In genomic region chr6:30292579-30292978, GRCm38 (mm10) we compare ENCODE assay signal across 16 mouse cellular contexts. TPM values are rescaled to one million over a fixed set of nuclear protein-coding genes. Genes with fewer than 3 reads are reported as not detected.
A peak's percentile ranks its signal among the peaks of the same experiment; 100 is the strongest.
DNase-seq lines count a peak whose midpoint lies in the region; ATAC-seq and TF ChIP-seq lines count a peak whose summit lies in the region.
"Had no signal": no experiment of that assay in that cellular context is flagged by ENCODE, and none has a peak within 500 bp of the region (broad histone marks: within the 10 kb centered on the region; RNA-seq: fewer than 3 reads in every experiment).

No protein-coding gene starts in this region.

- H3K27me3 ChIP-seq in liver, embryonic 14.5 days (ENCODE audit: control insufficient read depth, insufficient read depth, low read length): no peaks in the 10 kb centered on the region
- no peaks in the 10 kb centered on the region for H3K27me3 ChIP-seq in midbrain, embryonic 14.5 days (ENCODE audit: control insufficient read depth, insufficient read depth, low read length)
- H3K27me3 ChIP-seq: embryonic facial prominence, embryonic 15.5 days; forebrain, embryonic 12.5 days; heart, embryonic 12.5 days had no signal

- intact Hi-C loops in gastrocnemius, adult 2 months (cut with DNase I): no loop called here

- no peak overlapping the region for H3K4me2 ChIP-seq in liver, embryonic 14.5 days (ENCODE audit: low read depth)
- no peak overlapping the region for H3K4me2 ChIP-seq in midbrain, embryonic 14.5 days (ENCODE audit: low read length)
- H3K4me2 ChIP-seq: embryonic facial prominence, embryonic 15.5 days; forebrain, embryonic 12.5 days; heart, embryonic 12.5 days had no signal

- no peak for DNase-seq in gastrocnemius, adult 2 months
- DNase-seq in gastrocnemius, postnatal 10 days: no peak
- DNase-seq in liver, embryonic 14.5 days (ENCODE audit: low read depth in 3 of 3, low spot score in 3 of 3): no peak
- no peak for DNase-seq in midbrain, embryonic 14.5 days
- DNase-seq in adipocyte (ENCODE audit: low spot score): no peak
- DNase-seq: adrenal gland, postnatal 14 days; embryo, embryonic 11 days; gastrocnemius, postnatal 25 days had no signal

- no peak for TF ChIP-seq EP300 in liver, embryonic 14.5 days (IDR thresholded peaks at IDR 0.05; ENCODE audit: low read depth)

- H3K9ac ChIP-seq in liver, embryonic 14.5 days (replicated peaks): no peak overlapping the region
- no peak overlapping the region for H3K9ac ChIP-seq in midbrain, embryonic 14.5 days (replicated peaks; ENCODE audit: low read length)
- H3K9ac ChIP-seq: embryonic facial prominence, embryonic 15.5 days; forebrain, embryonic 12.5 days; heart, embryonic 12.5 days had no signal

- H3K27ac ChIP-seq in gastrocnemius, adult 2 months: peak overlapping the region; percentile 24
- H3K27ac ChIP-seq in liver, embryonic 14.5 days: no peak overlapping the region
- H3K27ac ChIP-seq in midbrain, embryonic 14.5 days (replicated peaks; ENCODE audit: low read depth, low read length): no peak overlapping the region
- H3K27ac ChIP-seq: embryonic facial prominence, embryonic 15.5 days; forebrain, embryonic 12.5 days; hindbrain, embryonic 10.5 days had no signal

- H3K9me3 ChIP-seq in liver, embryonic 14.5 days (ENCODE audit: control insufficient read depth, low read length): no peaks in the 10 kb centered on the region
- no peaks in the 10 kb centered on the region for H3K9me3 ChIP-seq in midbrain, embryonic 14.5 days (ENCODE audit: control insufficient read depth, low read length)
- H3K9me3 ChIP-seq: embryonic facial prominence, embryonic 15.5 days; forebrain, embryonic 12.5 days; heart, embryonic 12.5 days; hindbrain, embryonic 10.5 days had no signal

- peaks cover 29% of the 10 kb centered on the region for H3K36me3 ChIP-seq in liver, embryonic 14.5 days (replicated peaks; ENCODE audit: control insufficient read depth, insufficient read depth, low read depth)
- H3K36me3 ChIP-seq in midbrain, embryonic 14.5 days (ENCODE audit: control insufficient read depth, insufficient read depth, low read length): peaks cover 35% of the 10 kb centered on the region

- no peak for TF ChIP-seq CTCF in gastrocnemius, adult 2 months (IDR thresholded peaks at IDR 0.05)
- TF ChIP-seq CTCF in liver, embryonic 14.5 days (IDR thresholded peaks at IDR 0.05; ENCODE audit: low read depth): no peak

- ATAC-seq in erythroblast, adult 5-6 weeks (replicated peaks; ENCODE audit: low FRiP score, poor library complexity, severe bottlenecking): peak; percentile 41
- ATAC-seq in liver, embryonic 14.5 days (ENCODE audit: insufficient read depth): peak; percentile 33; the same call in 1 of the 2 replicates
- peak; percentile 66 for ATAC-seq in megakaryocyte progenitor cell, adult 5-6 weeks (replicated peaks; ENCODE audit: poor library complexity)
- ATAC-seq in midbrain, embryonic 14.5 days (ENCODE audit: low FRiP score, low TSS enrichment): no peak
- ATAC-seq: forebrain, embryonic 16.5 days; hindbrain, embryonic 16.5 days had no signal

- peaks cover 5 to 7% of the 10 kb centered on the region in 2 experiments for H3K4me1 ChIP-seq in liver, embryonic 14.5 days (replicated peaks; ENCODE audit: control insufficient read depth in 2 of 2, insufficient read depth in 2 of 2, low read length in 1 of 2)
- H3K4me1 ChIP-seq in midbrain, embryonic 14.5 days (ENCODE audit: control insufficient read depth, insufficient read depth, low read length): no peaks in the 10 kb centered on the region
- H3K4me1 ChIP-seq: embryonic facial prominence, embryonic 15.5 days; forebrain, embryonic 12.5 days; hindbrain, embryonic 10.5 days had no signal

- 50% methylated on average over 2 of the region's 2 CpGs for WGBS in liver, embryonic 14.5 days (ENCODE audit: insufficient replicate concordance)
- whole genome bisulfite sequencing in midbrain, embryonic 14.5 days: 94% methylated on average over 2 of the region's 2 CpGs

- H3K4me3 ChIP-seq in gastrocnemius, adult 2 months: no peak overlapping the region
- H3K4me3 ChIP-seq in liver, embryonic 14.5 days (ENCODE audit: insufficient read depth in 1 of 2, low read depth in 2 of 2, low read length in 2 of 2): no peak overlapping the region
- H3K4me3 ChIP-seq in midbrain, embryonic 14.5 days (replicated peaks; ENCODE audit: low read depth, low read length): no peak overlapping the region
- H3K4me3 ChIP-seq: embryonic facial prominence, embryonic 15.5 days; forebrain, embryonic 12.5 days; heart, embryonic 12.5 days; hindbrain, embryonic 10.5 days had no signal

RNA-seq across cellular contexts. Expression of gene Ube2h, which starts 11.8 kb away (rescaled TPM):
- 10 to 100 TPM; 39.6 to 81.2 TPM for total RNA-seq in gastrocnemius, adult 2 months (2021)
- total RNA-seq in gastrocnemius, postnatal 10 days (2021): 10 to 100 TPM; 64.8 to 68.6 TPM
- total RNA-seq in erythroblast, adult 5-6 weeks (2015; ENCODE audit: low replicate concordance): 230 and 271 TPM in 2 replicates
- 407 and 551 TPM in 2 replicates for total RNA-seq in erythroblast, adult 5-6 weeks (2017; ENCODE audit: low replicate concordance)
- polyA plus RNA-seq in liver, embryonic 14.5 days (2012; rRNA removed): 13.8 and 18.7 TPM in 2 replicates
- polyA plus RNA-seq in liver, embryonic 14.5 days (2014; fragmentation: Nextera tagmentation; extraction: Ambion mirVana): 27.4 and 29.6 TPM in 2 replicates
- 6.7 and 8.9 TPM in 2 replicates for total RNA-seq in megakaryocyte progenitor cell, adult 5-6 weeks (2015)
- total RNA-seq in megakaryocyte progenitor cell, adult 5-6 weeks (2017): 5.6 and 7.5 TPM in 2 replicates
- 63.1 and 76.5 TPM in 2 replicates for polyA plus RNA-seq in midbrain, embryonic 14.5 days (2014; fragmentation: Nextera tagmentation; extraction: Ambion mirVana)

Comparison
In these comparisons a context has a peak if more than half of its experiments do, and no peak if none do; other contexts are left out.
1. RNA of gene Ube2h, which starts 11.8 kb away (total RNA-seq): 230 to 551 TPM in erythroblast, adult 5-6 weeks, 39.6 to 81.2 TPM in gastrocnemius, adult 2 months and 64.8 to 68.6 TPM in gastrocnemius, postnatal 10 days; 5.6 to 8.9 TPM in megakaryocyte progenitor cell, adult 5-6 weeks; every median in the first group is over 4 times any median in the second.